Mouse (Mus musculus) frontal cortex, adult 2 months (tissue): Measurements from ENCODE around the gene Olfr312. TPM values are rescaled to one million over a fixed set of nuclear protein-coding genes. Genes with fewer than 3 reads are reported as not detected.

Experiments used
- DNase-seq, 2 experiments: peaks; one replicate each; pipeline ENCODE4 v3.0.0; 2022; ENCODE audit warnings: low spot score in 1 of 2; ENCODE audit errors: extremely low spot score in 1 of 2
- polyA plus RNA-seq: library from polyadenylated mRNA; depleted of rRNA; stranded (reverse); fragments of >200 nt; gene quantifications from 2 replicates; pipeline ENCODE4 v1.2.3, GENCODE M21; 2012; rRNA removed

Olfr312 gene
- polyA plus RNA-seq, 1 experiment: 0.02 TPM

GRCm38 (mm10) chr11:58847636-58848035 lies 18.6 kb downstream of the Olfr312 start:
- DNase-seq: no peak

DNA sequence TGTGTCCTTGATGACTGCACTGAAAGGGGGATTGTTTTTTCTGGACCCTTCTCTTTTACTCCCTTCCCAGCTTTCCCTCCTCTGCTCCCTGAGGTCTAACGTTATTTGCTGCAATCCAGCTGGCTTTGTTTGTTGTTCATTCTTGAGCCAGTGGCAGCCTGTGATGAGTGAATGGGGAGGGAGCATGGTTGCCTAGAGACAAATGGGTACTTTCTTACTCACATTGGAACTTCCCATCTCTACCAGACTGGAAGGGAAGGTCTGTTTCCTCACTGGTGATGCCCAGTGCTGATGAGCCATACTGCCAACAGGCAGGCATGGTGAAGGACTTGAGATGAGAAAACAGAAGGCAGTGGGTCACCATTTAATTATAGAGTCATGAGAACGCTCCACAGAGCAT lies 20.7 kb downstream of the Olfr312 start:
- DNase-seq: no peak

DNA sequence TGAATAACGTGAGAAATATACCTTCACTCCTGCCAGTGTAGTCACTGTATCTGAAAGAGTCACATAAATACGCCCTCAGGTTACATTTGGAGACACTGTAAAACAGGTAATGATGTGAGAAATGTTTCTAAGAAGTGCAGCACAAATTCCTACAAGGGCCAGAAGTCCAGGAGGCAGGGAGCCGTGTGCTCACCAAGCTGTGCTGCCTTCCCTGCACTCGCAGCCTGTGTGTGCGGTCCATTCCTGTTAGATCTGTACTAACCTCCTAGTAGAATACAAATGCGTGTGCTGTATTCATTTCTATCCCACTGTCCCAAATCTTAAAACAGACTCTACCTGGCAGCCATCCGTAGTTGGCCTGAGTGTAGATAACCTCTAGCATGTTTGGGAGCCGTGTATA lies 31.7 kb downstream of the Olfr312 start:
- DNase-seq: no peak

GRCm38 (mm10) chr11:58867039-58867953 lies 38.3 kb downstream of the Olfr312 start, which contains the start of gene 2810021J22Rik:
Gene 2810021J22Rik (plus strand): TSS chr11:58867216.
- DNase-seq: peak in 1 of 2 experiments; percentile 86

GRCm38 (mm10) chr11:58867954-58868330 lies 38.9 kb downstream of the Olfr312 start:
- no peak for DNase-seq

- no peak for DNase-seq
Measured at GRCm38 (mm10) chr11:58870961-58871360, 41.9 kb downstream of the Olfr312 start.

DNA sequence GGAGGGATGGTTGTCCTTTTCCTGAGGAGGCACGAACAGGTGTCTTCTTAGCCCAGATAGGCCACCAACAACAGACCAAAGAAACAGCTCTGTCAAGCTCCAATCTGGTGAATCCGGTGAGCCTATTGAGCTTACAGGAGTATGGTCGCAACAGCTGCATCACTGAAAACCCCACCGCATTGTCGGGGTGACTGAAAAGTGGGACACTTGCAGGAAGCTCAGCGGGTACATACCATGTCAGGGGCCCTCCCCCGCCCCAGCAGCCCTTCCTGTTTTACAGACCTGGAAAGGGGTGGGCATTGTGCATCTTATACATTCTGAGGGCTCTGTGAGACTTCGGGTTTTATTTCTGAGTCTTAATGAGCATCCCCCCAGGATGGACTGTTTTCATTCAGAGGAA lies 54.7 kb downstream of the Olfr312 start:
- DNase-seq: no peak

Other genes with a start within 250 kb of the Olfr312 start
- gene Olfr324, start 234.1 kb upstream of the Olfr312 start, polyA plus RNA-seq: 0.02 and 0.06 TPM in 2 replicates
- gene 2210407C18Rik, start 213.2 kb upstream of the Olfr312 start, polyA plus RNA-seq: not detected in 2 replicates
- not detected in 2 replicates for gene Olfr323, start 198.7 kb upstream of the Olfr312 start, polyA plus RNA-seq
- gene Trim58, start 188.8 kb upstream of the Olfr312 start, polyA plus RNA-seq: 0.08 and 0.12 TPM in 2 replicates
- not detected in 2 replicates for gene Olfr322, start 170.5 kb upstream of the Olfr312 start, polyA plus RNA-seq
- gene Olfr320, start 148.1 kb upstream of the Olfr312 start, polyA plus RNA-seq: not detected in 2 replicates
- not detected in 2 replicates for gene Olfr319, start 130.1 kb upstream of the Olfr312 start, polyA plus RNA-seq
- not detected in 2 replicates for gene Olfr318, start 105.2 kb upstream of the Olfr312 start, polyA plus RNA-seq
- 0.06 TPM in 1 of 2 replicates, not detected in the other for gene Olfr317, start 90.0 kb upstream of the Olfr312 start, polyA plus RNA-seq
- gene Olfr316, start 76.5 kb upstream of the Olfr312 start, polyA plus RNA-seq: 1.7 and 3.6 TPM in 2 replicates
- gene Olfr315, start 56.0 kb upstream of the Olfr312 start, polyA plus RNA-seq: not detected in 2 replicates
- gene Olfr314, start 46.3 kb upstream of the Olfr312 start, polyA plus RNA-seq: not detected in 2 replicates
- gene Fam183b, start 27.3 kb upstream of the Olfr312 start, polyA plus RNA-seq: 1.2 TPM in 2 replicates
- gene Olfr313, start 14.2 kb upstream of the Olfr312 start, polyA plus RNA-seq: not detected in 2 replicates
- 0.06 TPM in 1 of 2 replicates, not detected in the other for gene Olfr311, start 10.0 kb downstream of the Olfr312 start, polyA plus RNA-seq
- 19.7 and 22.5 TPM in 2 replicates for gene Gm12258, start 17.9 kb downstream of the Olfr312 start, polyA plus RNA-seq
- 6.9 and 7.5 TPM in 2 replicates for gene 2810021J22Rik, start 38.0 kb downstream of the Olfr312 start, polyA plus RNA-seq
- 6.3 and 6.4 TPM in 2 replicates for gene Zfp39, start 75.0 kb downstream of the Olfr312 start, polyA plus RNA-seq
- gene Btnl10, start 88.7 kb downstream of the Olfr312 start, polyA plus RNA-seq: 0.19 and 0.26 TPM in 2 replicates
- gene Rnf187, start 109.7 kb downstream of the Olfr312 start, polyA plus RNA-seq: 554 and 589 TPM in 2 replicates
- 174 and 184 TPM in 2 replicates for gene Hist3h2ba, start 119.7 kb downstream of the Olfr312 start, polyA plus RNA-seq
- gene Hist3h2a, start 125.4 kb downstream of the Olfr312 start, polyA plus RNA-seq: 54.3 and 57.7 TPM in 2 replicates
- gene Trim17, start 125.4 kb downstream of the Olfr312 start, polyA plus RNA-seq: 7.8 and 9.7 TPM in 2 replicates
- 26.2 and 28.4 TPM in 2 replicates for gene Trim11, start 148.9 kb downstream of the Olfr312 start, polyA plus RNA-seq